Mouse (Mus musculus) kidney, adult 11 months (tissue): ENCODE data around the gene 3830417A13Rik.

Experiments used
- DNase-seq: peaks from one replicate; pipeline ENCODE4 v3.0.0; 2022

3830417A13Rik gene

GRCm38 (mm10) chrX:64173248-64173647 is at the start of gene 3830417A13Rik:
Gene 3830417A13Rik (plus strand): TSS chrX:64173548.
- DNase-seq, result no peak

GRCm38 (mm10) chrX:64152098-64152497 is 21.2 kb upstream of the 3830417A13Rik start, which contains the start of gene Gm6760:
Gene Gm6760 (minus strand): TSS chrX:64152198.
- DNase-seq, result no peak

GRCm38 (mm10) chrX:64181246-64181645 is 7.9 kb downstream of the 3830417A13Rik start:
- DNase-seq, result no peak
